Mouse (Mus musculus) bone marrow, adult 2 months (tissue): ENCODE results near the gene Clcn6.

Experiments used
- CTCF ChIP-seq: fragments of 200-500 bp; IDR thresholded peaks from 2 replicates; pipeline ENCODE4 v1.5.1; 2011; ENCODE audit warnings: low read length, control low read depth; ENCODE audit not compliant: control insufficient read depth, insufficient read depth
- POLR2A ChIP-seq: fragments of 200-500 bp; IDR thresholded peaks from 2 replicates; pipeline ENCODE4 v1.6.1; 2011; ENCODE audit warnings: low read depth, mild to moderate bottlenecking, control low read depth, low read length, borderline replicate concordance; ENCODE audit not compliant: control insufficient read depth

- TF ChIP-seq CTCF (no peak), POLR2A (no peak)
Measured at GRCm38 (mm10) chr4:148004361-148004760, 34.3 kb downstream of the Clcn6 start.
